ENCODE assay signal across 10 mouse cellular contexts in genomic region chr19:8817001-8817400, GRCm38 (mm10). TPM values are rescaled to one million over a fixed set of nuclear protein-coding genes. Genes with fewer than 3 reads are reported as not detected.
DNase-seq lines count a peak whose midpoint lies in the region; ATAC-seq and TF ChIP-seq lines count a peak whose summit lies in the region.
"Had no signal": no experiment of that assay in that cellular context is flagged by ENCODE, and none has a peak within 500 bp of the region (broad histone marks: within the 10 kb centered on the region; RNA-seq: fewer than 3 reads in every experiment).

No protein-coding gene starts in this region.

- peak overlapping the region; percentile 100 for H3K4me3 ChIP-seq in hindbrain, embryonic 10.5 days
- H3K4me3 ChIP-seq in liver, postnatal 0 days (ENCODE audit: low read depth, low read length), result no peak overlapping the region
- H3K4me3 ChIP-seq: left cerebral cortex, adult 2 months had no signal

- H3K27ac ChIP-seq in hindbrain, embryonic 10.5 days, result no peak overlapping the region
- H3K27ac ChIP-seq in liver, postnatal 0 days (ENCODE audit: low read depth), result no peak overlapping the region
- H3K27ac ChIP-seq: left cerebral cortex, adult 2 months had no signal

- no peak overlapping the region for H3K9ac ChIP-seq in liver, postnatal 0 days (replicated peaks)

- peaks cover 36% of the 10 kb centered on the region for H3K4me1 ChIP-seq in hindbrain, embryonic 10.5 days (replicated peaks)
- H3K4me1 ChIP-seq in liver, postnatal 0 days (ENCODE audit: insufficient read depth), result peaks cover 9% of the 10 kb centered on the region

- H3K36me3 ChIP-seq in hindbrain, embryonic 10.5 days, result peaks cover 55% of the 10 kb centered on the region
- H3K36me3 ChIP-seq in liver, postnatal 0 days (replicated peaks; ENCODE audit: insufficient read depth, low read length), result peaks cover 28% of the 10 kb centered on the region

- DNase-seq in retina, adult 2 months (ENCODE audit: low read depth, low spot score), result peak; percentile 74
- DNase-seq in retina, embryonic 14.5 days (ENCODE audit: low spot score), result no peak
- no peak for DNase-seq in hindbrain, embryonic 10.5 days (ENCODE audit: low spot score)
- no peak for DNase-seq in liver, postnatal 0 days
- no peak for DNase-seq in cerebellum, adult 9-11 months
- no peak for DNase-seq in ovary, postnatal 14 days (ENCODE audit: low spot score)
- DNase-seq: cerebellum, adult 2 months; heart, adult 18-20 months had no signal

- no peak for ATAC-seq in liver, postnatal 0 days
- no peak for ATAC-seq in monocyte, adult 5-6 weeks (replicated peaks; ENCODE audit: insufficient number of reproducible peaks, low FRiP score, low TSS enrichment, poor library complexity, severe bottlenecking)

- TF ChIP-seq EP300 in liver, postnatal 0 days (IDR thresholded peaks at IDR 0.05; ENCODE audit: low read depth), result no peak

- peak overlapping the region; percentile 33; the same call in 1 of the 2 replicates for H3K4me2 ChIP-seq in liver, postnatal 0 days (ENCODE audit: low read depth, low read length)

- no peak for TF ChIP-seq CTCF in liver, postnatal 0 days (IDR thresholded peaks at IDR 0.05; ENCODE audit: low read depth)

- WGBS in hindbrain, embryonic 10.5 days, result 83% methylated on average over 3 of the region's 3 CpGs
- WGBS in liver, postnatal 0 days (ENCODE audit: insufficient replicate concordance), result 79% methylated on average over 3 of the region's 3 CpGs

- H3K9me3 ChIP-seq in hindbrain, embryonic 10.5 days, result no peaks in the 10 kb centered on the region
- no peaks in the 10 kb centered on the region for H3K9me3 ChIP-seq in liver, postnatal 0 days (ENCODE audit: low read length)

- H3K27me3 ChIP-seq in hindbrain, embryonic 10.5 days (ENCODE audit: insufficient read depth, poor library complexity, severe bottlenecking), result no peaks in the 10 kb centered on the region
- no peaks in the 10 kb centered on the region for H3K27me3 ChIP-seq in liver, postnatal 0 days (ENCODE audit: insufficient read depth, low read length)

RNA-seq across cellular contexts. Expression of gene Ttc9c, which starts 2.1 kb away (rescaled TPM):
- polyA plus RNA-seq in hindbrain, embryonic 10.5 days (2016; fragmentation: Nextera tagmentation; extraction: Ambion mirVana), result 52.0 and 67.5 TPM in 2 replicates
- polyA plus RNA-seq in liver, postnatal 0 days (2015; fragmentation: Nextera tagmentation; extraction: Ambion mirVana), result 9.8 and 12.5 TPM in 2 replicates
- total RNA-seq in monocyte, adult 5-6 weeks (2017), result 40.1 to 52.8 TPM (median 48.3 TPM) in 3 replicates

RNA-seq across cellular contexts. Expression of gene Hnrnpul2, which starts 2.8 kb away (rescaled TPM):
- 4.1 and 4.5 TPM in 2 replicates for polyA plus RNA-seq in hindbrain, embryonic 10.5 days (2016; fragmentation: Nextera tagmentation; extraction: Ambion mirVana)
- 2.1 and 2.3 TPM in 2 replicates for polyA plus RNA-seq in liver, postnatal 0 days (2015; fragmentation: Nextera tagmentation; extraction: Ambion mirVana)
- total RNA-seq in monocyte, adult 5-6 weeks (2017), result 84.4 to 149 TPM (median 101 TPM) in 3 replicates

RNA-seq across cellular contexts. Expression of gene AC129217.1, which starts 12.6 kb away (rescaled TPM):
- polyA plus RNA-seq in hindbrain, embryonic 10.5 days (2016; fragmentation: Nextera tagmentation; extraction: Ambion mirVana), result 0.31 TPM in 1 of 2 replicates, not detected in the other
- polyA plus RNA-seq in liver, postnatal 0 days (2015; fragmentation: Nextera tagmentation; extraction: Ambion mirVana), result not detected in 2 replicates
- 40.4 to 54.5 TPM (median 44.1 TPM) in 3 replicates for total RNA-seq in monocyte, adult 5-6 weeks (2017)
- total RNA-seq: heart, adult 18-20 months; left cerebral cortex, adult 2 months had no signal
- polyA plus RNA-seq: cerebellum, adult 2 months had no signal

RNA-seq across cellular contexts. Expression of gene Zbtb3, which starts 14.6 kb away (rescaled TPM):
- polyA plus RNA-seq in hindbrain, embryonic 10.5 days (2016; fragmentation: Nextera tagmentation; extraction: Ambion mirVana), result 7.2 and 8.3 TPM in 2 replicates
- 0.82 and 0.91 TPM in 2 replicates for polyA plus RNA-seq in liver, postnatal 0 days (2015; fragmentation: Nextera tagmentation; extraction: Ambion mirVana)
- 0.85 to 1.2 TPM (median 1.1 TPM) in 3 replicates for total RNA-seq in monocyte, adult 5-6 weeks (2017)

RNA-seq across cellular contexts. Expression of gene Polr2g, which starts 18.6 kb away (rescaled TPM):
- polyA plus RNA-seq in hindbrain, embryonic 10.5 days (2016; fragmentation: Nextera tagmentation; extraction: Ambion mirVana), result 189 and 194 TPM in 2 replicates
- 61.7 and 63.3 TPM in 2 replicates for polyA plus RNA-seq in liver, postnatal 0 days (2015; fragmentation: Nextera tagmentation; extraction: Ambion mirVana)
- 31.6 to 48.4 TPM (median 47.3 TPM) in 3 replicates for total RNA-seq in monocyte, adult 5-6 weeks (2017)
